Mouse (Mus musculus) granulocyte monocyte progenitor cell, adult 5-6 weeks (primary cell): ENCODE results near the gene Slco3a1. TPM values are rescaled to one million over a fixed set of nuclear protein-coding genes. Genes with fewer than 3 reads are reported as not detected.
"Not testable (repeated sequence)": the region's sequence is repeated elsewhere in the genome, so short reads cannot be mapped to it uniquely, and the experiment has no call there.

Experiments used
- ATAC-seq: replicated peaks from 2 replicates; pipeline ENCODE4 v1.8.0; 2016; ENCODE audit warnings: mild to moderate bottlenecking, moderate TSS enrichment, inconsistent platforms; ENCODE audit not compliant: poor library complexity, severe bottlenecking
- total RNA-seq, 2 experiments: library from RNA; stranded (forward) in 1 of 2; stranded (reverse) in 1 of 2; fragments of 200-712, 200-1000 nt in 1 of 2; fragments of >200 nt in 1 of 2; fragmentation: Nextera tagmentation in 1 of 2; gene quantifications; 2 replicates each; pipeline ENCODE4 v1.2.3; 2014 to 2017

Gene Slco3a1
- total RNA-seq, 2 experiments from 2014 or later: 27.1 to 34.9 TPM

- ATAC-seq: no peak
Measured at GRCm38 (mm10) chr7:74445148-74445547, 109.4 kb downstream of the Slco3a1 start.

GRCm38 (mm10) chr7:74442380-74442779 is 112.2 kb downstream of the Slco3a1 start:
- ATAC-seq: peak; percentile 94

- ATAC-seq: no peak
Measured at GRCm38 (mm10) chr7:74437534-74437933, 117.0 kb downstream of the Slco3a1 start.

GRCm38 (mm10) chr7:74436642-74437041 is 117.9 kb downstream of the Slco3a1 start:
- no peak for ATAC-seq

- ATAC-seq: no peak
Measured at GRCm38 (mm10) chr7:74432950-74433349, 121.6 kb downstream of the Slco3a1 start.

- ATAC-seq: no peak
Measured at GRCm38 (mm10) chr7:74429252-74429651, 125.3 kb downstream of the Slco3a1 start.

- peak; percentile 15; the same call in 1 of the 2 replicates for ATAC-seq
Measured at GRCm38 (mm10) chr7:74427135-74427534, 127.4 kb downstream of the Slco3a1 start.

- no peak for ATAC-seq
Measured at GRCm38 (mm10) chr7:74425941-74426340, 128.6 kb downstream of the Slco3a1 start.

GRCm38 (mm10) chr7:74423928-74424850 is 130.4 kb downstream of the Slco3a1 start:
- peak; percentile 72 for ATAC-seq

GRCm38 (mm10) chr7:74423316-74423715 is 131.3 kb downstream of the Slco3a1 start:
- ATAC-seq: 0 out of 2 replicates have a peak, but pooled peaks have one; percentile 6

GRCm38 (mm10) chr7:74422731-74423130 is 131.8 kb downstream of the Slco3a1 start:
- no peak for ATAC-seq

- ATAC-seq: no peak
Measured at GRCm38 (mm10) chr7:74422002-74422401, 132.6 kb downstream of the Slco3a1 start.

- ATAC-seq: no peak
Measured at GRCm38 (mm10) chr7:74421591-74421990, 133.0 kb downstream of the Slco3a1 start.

GRCm38 (mm10) chr7:74419706-74420105 is 134.9 kb downstream of the Slco3a1 start:
- ATAC-seq: no peak

- ATAC-seq: no peak
Measured at GRCm38 (mm10) chr7:74417009-74417408, 137.6 kb downstream of the Slco3a1 start.

GRCm38 (mm10) chr7:74415241-74415640 is 139.3 kb downstream of the Slco3a1 start:
- no peak for ATAC-seq

- no peak for ATAC-seq
Measured at GRCm38 (mm10) chr7:74413738-74414716, 140.6 kb downstream of the Slco3a1 start.

- no peak for ATAC-seq
Measured at GRCm38 (mm10) chr7:74408601-74409323, 145.8 kb downstream of the Slco3a1 start.

- ATAC-seq: not testable (repeated sequence)
Measured at GRCm38 (mm10) chr7:74407851-74408250, 146.7 kb downstream of the Slco3a1 start.

GRCm38 (mm10) chr7:74399729-74400128 is 154.9 kb downstream of the Slco3a1 start:
- no peak for ATAC-seq
